Mouse (Mus musculus): ENCODE measurements around the gene Stub1. TPM values are rescaled to one million over a fixed set of nuclear protein-coding genes. Genes with fewer than 3 reads are reported as not detected.

The Stub1 gene
- polyA plus RNA-seq, 1 experiment = 81.1 TPM

DNA sequence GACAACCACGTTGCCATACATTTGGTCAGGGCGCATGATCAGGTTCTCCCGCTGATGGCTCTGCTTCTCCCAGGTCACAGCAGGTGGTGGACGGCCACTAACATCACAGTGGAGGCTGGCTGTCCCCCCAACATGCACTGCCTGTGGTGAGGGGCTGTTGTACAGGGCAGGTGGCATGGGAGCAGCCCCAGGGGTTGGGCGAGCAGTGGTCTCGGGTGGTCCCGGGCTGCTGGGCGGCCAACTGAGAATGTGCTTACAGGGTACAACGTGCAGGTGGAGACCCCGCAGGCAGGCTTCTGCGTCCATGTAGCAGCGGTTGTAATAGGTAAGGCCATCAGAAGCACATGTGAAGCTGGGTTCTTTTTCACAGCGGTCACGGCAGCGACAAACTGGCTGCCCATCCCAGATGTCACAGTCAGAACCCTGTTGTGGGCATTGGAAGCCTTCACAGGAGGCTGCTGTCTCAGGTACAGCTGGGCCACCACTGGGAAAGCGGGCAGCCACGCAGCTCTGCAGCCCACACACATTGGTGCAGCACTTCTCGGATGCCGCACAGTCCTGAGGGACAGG is 45.5 kb upstream of the Stub1 start:
- Histone ChIP-seq H3K27ac (ENCODE audit: control insufficient read depth, insufficient read depth, low read depth, low read length) (no peak overlapping the region), H3K4me1 (ENCODE audit: control insufficient read depth, insufficient read depth, low read length) (peaks cover 15% of the 10 kb centered on the region)

DNA sequence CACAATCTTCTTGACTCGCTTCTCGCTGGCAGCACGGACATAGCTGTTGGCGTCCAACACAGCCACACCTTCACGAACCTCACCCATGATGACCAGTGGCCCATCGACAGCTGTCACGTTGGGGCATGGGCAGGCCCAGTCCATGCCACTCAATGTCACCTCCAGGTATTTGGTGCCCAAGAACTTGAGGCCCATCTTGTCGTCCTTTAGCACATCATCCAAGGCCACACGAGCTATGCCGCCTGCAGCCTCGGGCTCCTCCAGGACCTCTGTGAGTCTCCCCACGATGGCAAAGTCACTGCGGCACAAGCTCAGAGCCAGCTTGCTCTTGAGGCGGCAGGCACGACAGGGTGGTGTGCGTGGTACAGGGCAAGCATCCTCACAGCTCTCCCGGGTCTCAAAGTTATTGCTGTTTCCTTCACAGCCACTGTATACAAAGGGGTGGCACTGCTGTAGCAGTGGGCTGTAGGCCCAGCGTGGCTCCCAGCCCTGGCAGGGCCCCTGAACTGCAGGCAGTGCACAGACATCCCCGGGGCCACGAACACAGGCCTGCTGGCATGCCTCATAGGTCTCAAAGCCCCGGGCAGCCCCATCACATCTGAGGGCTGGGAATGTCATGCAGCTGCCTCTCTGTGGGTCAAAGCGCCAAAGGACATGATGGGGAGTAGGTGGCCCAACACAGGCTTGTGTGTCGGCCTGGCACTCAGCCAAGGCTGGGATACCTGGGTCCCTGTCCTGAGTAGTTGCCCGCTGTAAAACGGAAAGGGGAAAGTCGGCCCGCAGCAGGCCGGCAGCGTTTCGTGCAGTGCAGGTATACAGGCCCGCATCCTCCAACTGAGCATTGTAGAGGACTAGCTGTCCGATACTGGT is 44.8 kb upstream of the Stub1 start:
- no peaks in the 10 kb centered on the region for H3K27me3 ChIP-seq (ENCODE audit: control insufficient read depth, insufficient read depth, low read length)
- H3K4me1 ChIP-seq (ENCODE audit: control insufficient read depth, insufficient read depth, low read length) = peaks cover 18% of the 10 kb centered on the region
- H3K4me3 ChIP-seq (ENCODE audit: control insufficient read depth, low read depth, low read length) = no peak overlapping the region
- TF ChIP-seq CTCF (IDR thresholded peaks at IDR 0.05; ENCODE audit: control insufficient read depth, insufficient read depth, insufficient replicate concordance, low read depth, low read length) = no peak
- H3K36me3 ChIP-seq (ENCODE audit: control insufficient read depth, insufficient read depth, low read length) = no peaks in the 10 kb centered on the region
- H3K27ac ChIP-seq (ENCODE audit: control insufficient read depth, insufficient read depth, low read depth, low read length) = no peak overlapping the region

More for the DNA sequence above, 45.5 kb upstream of the Stub1 start:
- Histone ChIP-seq H3K36me3 (ENCODE audit: control insufficient read depth, insufficient read depth, low read length) (no peaks in the 10 kb centered on the region; the same call in 1 of the 2 replicates), H3K27me3 (ENCODE audit: control insufficient read depth, insufficient read depth, low read length) (no peaks in the 10 kb centered on the region), H3K4me3 (ENCODE audit: control insufficient read depth, low read depth, low read length) (no peak overlapping the region)
- TF ChIP-seq CTCF (IDR thresholded peaks at IDR 0.05; ENCODE audit: control insufficient read depth, insufficient read depth, insufficient replicate concordance, low read depth, low read length) = no peak
- no peak for TF ChIP-seq POLR2A (IDR thresholded peaks at IDR 0.05; ENCODE audit: control insufficient read depth, low read depth, low read length)

DNA sequence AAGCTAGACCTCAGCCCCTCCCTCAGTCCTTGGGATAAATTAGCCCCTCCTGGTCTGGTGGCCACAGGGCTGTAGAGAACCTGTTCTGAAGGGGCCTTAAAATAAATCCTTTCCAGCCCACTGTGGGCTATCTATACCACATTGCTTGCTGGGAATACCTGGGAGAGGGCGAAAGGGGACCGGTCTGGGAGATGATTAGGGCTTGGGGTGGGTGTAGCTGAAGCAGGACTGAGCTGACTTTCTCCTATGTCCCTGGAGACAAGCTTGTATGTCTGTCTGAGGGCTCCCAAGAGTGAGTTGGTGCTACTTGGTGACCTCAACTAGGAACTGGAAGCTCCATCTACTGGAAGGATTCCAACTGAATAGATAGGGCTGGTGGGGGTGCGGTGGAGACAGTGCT is 43.8 kb upstream of the Stub1 start:
- H3K27ac ChIP-seq (ENCODE audit: control insufficient read depth, insufficient read depth, low read depth, low read length) = no peak overlapping the region
- peaks cover 23% of the 10 kb centered on the region for H3K4me1 ChIP-seq (ENCODE audit: control insufficient read depth, insufficient read depth, low read length)
- no peak for TF ChIP-seq POLR2A (IDR thresholded peaks at IDR 0.05; ENCODE audit: control insufficient read depth, low read depth, low read length)
- no peak for TF ChIP-seq CTCF (IDR thresholded peaks at IDR 0.05; ENCODE audit: control insufficient read depth, insufficient read depth, insufficient replicate concordance, low read depth, low read length)
- H3K4me3 ChIP-seq (ENCODE audit: control insufficient read depth, low read depth, low read length) = no peak overlapping the region; the same call in 1 of the 2 replicates
- no peaks in the 10 kb centered on the region for H3K27me3 ChIP-seq (ENCODE audit: control insufficient read depth, insufficient read depth, low read length)
- no peaks in the 10 kb centered on the region for H3K36me3 ChIP-seq (ENCODE audit: control insufficient read depth, insufficient read depth, low read length)

DNA sequence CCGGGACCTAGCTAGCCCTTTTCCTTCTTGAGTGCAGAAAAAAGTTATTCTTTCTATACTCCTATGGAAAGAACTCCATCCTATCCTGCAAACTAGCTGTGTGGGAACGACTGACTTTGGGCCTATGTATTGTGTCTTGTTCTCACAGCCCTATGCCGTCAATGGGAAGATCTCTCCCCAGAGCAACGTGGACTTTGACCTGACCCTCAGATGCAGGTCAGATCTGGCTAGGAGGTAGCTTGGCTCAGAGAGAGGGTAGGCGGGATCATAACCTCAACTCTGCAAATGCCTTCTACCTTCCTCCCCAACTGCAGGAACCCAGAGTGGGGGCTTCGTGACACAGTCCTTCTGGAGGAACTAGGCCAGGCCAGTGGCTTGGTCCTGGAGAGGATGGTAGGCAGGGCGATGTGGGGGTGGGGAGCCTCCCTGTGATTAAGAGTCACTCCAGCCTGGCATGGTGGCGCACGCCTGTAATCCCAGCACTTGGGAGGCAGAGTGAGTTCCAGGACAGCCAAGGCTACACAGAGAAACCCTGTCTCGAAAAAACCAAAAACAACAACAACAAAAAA is 43.2 kb upstream of the Stub1 start:
- Histone ChIP-seq H3K4me3 (ENCODE audit: control insufficient read depth, low read depth, low read length) (peak overlapping the region; percentile 95), H3K27me3 (ENCODE audit: control insufficient read depth, insufficient read depth, low read length) (no peaks in the 10 kb centered on the region), H3K27ac (ENCODE audit: control insufficient read depth, insufficient read depth, low read depth, low read length) (no peak overlapping the region), H3K4me1 (ENCODE audit: control insufficient read depth, insufficient read depth, low read length) (peaks cover 23% of the 10 kb centered on the region), H3K36me3 (ENCODE audit: control insufficient read depth, insufficient read depth, low read length) (no peaks in the 10 kb centered on the region)
- TF ChIP-seq POLR2A (IDR thresholded peaks at IDR 0.05; ENCODE audit: control insufficient read depth, low read depth, low read length) (no peak), CTCF (IDR thresholded peaks at IDR 0.05; ENCODE audit: control insufficient read depth, insufficient read depth, insufficient replicate concordance, low read depth, low read length) (no peak)

DNA sequence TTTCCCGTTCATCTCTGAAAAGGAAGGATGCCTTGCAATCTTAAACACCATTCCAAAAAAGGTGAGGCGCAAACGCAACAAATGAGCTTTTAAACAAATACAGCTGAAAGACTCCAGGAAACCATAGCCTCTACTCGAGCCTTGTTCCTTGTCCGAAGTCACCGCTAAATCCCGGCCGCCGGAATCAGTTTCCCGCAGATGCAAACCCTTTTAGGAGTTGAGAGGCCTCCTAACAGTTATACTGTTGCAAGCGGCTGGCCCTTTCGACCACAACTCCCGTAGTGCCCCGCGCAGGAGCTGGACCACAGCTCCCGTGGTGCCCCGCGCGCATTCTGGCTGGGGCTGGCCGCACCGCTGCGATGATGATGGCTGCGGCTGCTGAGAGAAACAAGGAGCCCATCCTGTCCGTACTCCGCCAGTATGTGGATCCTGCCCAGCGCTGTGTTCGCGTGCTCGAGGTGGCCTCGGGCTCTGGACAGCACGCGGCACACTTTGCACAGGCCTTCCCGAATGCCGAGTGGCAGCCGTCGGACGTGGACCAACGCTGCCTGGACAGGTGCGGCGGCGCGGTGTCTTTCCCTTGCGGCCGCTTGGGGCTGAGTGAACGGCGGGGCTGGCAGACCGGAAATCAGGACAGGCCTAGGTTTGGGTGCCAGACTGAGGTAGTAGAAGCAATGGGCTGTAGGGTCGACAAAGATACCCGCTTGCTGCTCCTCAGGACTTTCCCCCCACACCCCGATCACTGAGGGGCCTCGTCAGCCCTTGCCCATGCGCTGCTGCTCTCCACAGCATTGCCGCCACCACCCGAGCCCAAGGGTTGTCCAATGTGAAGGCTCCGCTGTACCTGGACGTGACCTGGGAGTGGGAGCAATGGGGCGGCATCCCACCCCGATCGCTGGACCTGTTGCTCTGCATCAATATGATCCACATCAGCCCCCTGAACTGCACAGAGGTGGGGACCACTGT is 42.2 kb upstream of the Stub1 start:
- no peaks in the 10 kb centered on the region for H3K27me3 ChIP-seq (ENCODE audit: control insufficient read depth, insufficient read depth, low read length)
- H3K27ac ChIP-seq (ENCODE audit: control insufficient read depth, insufficient read depth, low read depth, low read length) = peak overlapping the region; percentile 69
- TF ChIP-seq POLR2A (IDR thresholded peaks at IDR 0.05; ENCODE audit: control insufficient read depth, low read depth, low read length) = peak; percentile 71; the same call in 1 of the 2 replicates
- peak; percentile 23; the same call in 1 of the 2 replicates for TF ChIP-seq CTCF (IDR thresholded peaks at IDR 0.05; ENCODE audit: control insufficient read depth, insufficient read depth, insufficient replicate concordance, low read depth, low read length)
- no peaks in the 10 kb centered on the region for H3K36me3 ChIP-seq (ENCODE audit: control insufficient read depth, insufficient read depth, low read length)
- H3K4me1 ChIP-seq (ENCODE audit: control insufficient read depth, insufficient read depth, low read length) = peaks cover 23% of the 10 kb centered on the region
- peak overlapping the region; percentile 95 for H3K4me3 ChIP-seq (ENCODE audit: control insufficient read depth, low read depth, low read length)

DNA sequence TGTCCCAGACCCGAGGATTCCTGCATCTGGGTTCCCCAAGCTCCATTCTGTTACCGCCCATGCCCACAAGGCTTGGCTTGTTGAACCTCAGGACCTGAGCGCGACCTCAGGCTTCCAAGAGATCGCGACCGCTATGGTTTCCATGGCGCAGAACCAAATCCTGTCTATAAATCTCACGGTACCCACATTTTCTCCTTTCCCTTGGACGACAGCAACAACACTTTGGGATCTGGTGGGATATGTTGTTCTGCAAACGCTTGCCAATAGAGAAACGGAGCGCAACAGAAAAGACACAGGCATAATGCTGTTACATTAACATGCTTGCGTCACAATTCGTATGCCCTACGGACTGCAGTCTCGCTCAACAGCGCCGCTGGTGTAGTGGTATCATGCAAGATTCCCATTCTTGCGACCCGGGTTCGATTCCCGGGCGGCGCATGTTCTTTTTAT is 41.5 kb upstream of the Stub1 start, which contains the start of gene Mettl26:
Gene Mettl26, plus strand, starts transcription at position 354 of the 450 bp plus-strand sequence.
- Histone ChIP-seq H3K27me3 (ENCODE audit: control insufficient read depth, insufficient read depth, low read length) (no peaks in the 10 kb centered on the region), H3K27ac (ENCODE audit: control insufficient read depth, insufficient read depth, low read depth, low read length) (peak within 1 kb of the TSS; percentile 69), H3K36me3 (ENCODE audit: control insufficient read depth, insufficient read depth, low read length) (no peaks in the 10 kb centered on the region), H3K4me1 (ENCODE audit: control insufficient read depth, insufficient read depth, low read length) (peaks cover 23% of the 10 kb centered on the region), H3K4me3 (ENCODE audit: control insufficient read depth, low read depth, low read length) (peak within 1 kb of the TSS; percentile 95)
- TF ChIP-seq CTCF (IDR thresholded peaks at IDR 0.05; ENCODE audit: control insufficient read depth, insufficient read depth, insufficient replicate concordance, low read depth, low read length) (no peak), POLR2A (IDR thresholded peaks at IDR 0.05; ENCODE audit: control insufficient read depth, low read depth, low read length) (no peak)

All from testis, adult 2 months (tissue).